Mouse (Mus musculus): ENCODE results near the gene Mcl1.

Gene Mcl1

GRCm38 (mm10) chr3:95706273-95706672, 47.7 kb downstream of the Mcl1 start:
- DNase-seq (ENCODE audit: low read depth, low spot score), result no peak

- DNase-seq (ENCODE audit: low read depth, low spot score), result no peak
Observed at GRCm38 (mm10) chr3:95707497-95707896, 48.9 kb downstream of the Mcl1 start.

GRCm38 (mm10) chr3:95709044-95709443, 50.5 kb downstream of the Mcl1 start:
- DNase-seq (ENCODE audit: low read depth, low spot score), result no peak

- DNase-seq (ENCODE audit: low read depth, low spot score), result no peak
Observed at GRCm38 (mm10) chr3:95709967-95710366, 51.4 kb downstream of the Mcl1 start.
